Mouse (Mus musculus) forebrain, embryonic 12.5 days (tissue): Measurements from ENCODE around the gene Myo1a. TPM values are rescaled to one million over a fixed set of nuclear protein-coding genes. Genes with fewer than 3 reads are reported as not detected.
A peak's percentile ranks its signal among the peaks of the same experiment; 100 is the strongest.
"Not testable (repeated sequence)": the region's sequence is repeated elsewhere in the genome, so short reads cannot be mapped to it uniquely, and the experiment has no call there.

Experiments used
- ATAC-seq: fragments of 200-750 bp; cut with Nextera tagmentation; 2 replicates; pipeline ENCODE4 v1.8.0; 2017; ENCODE audit warnings: moderate TSS enrichment; ENCODE audit not compliant: low FRiP score
- H3K27ac ChIP-seq: fragments of 300-500 bp; sonication (generic); 2 replicates; pipeline ENCODE4 v1.5.1; 2016; ENCODE audit warnings: mild to moderate bottlenecking
- H3K27me3 ChIP-seq: fragments of 300-500 bp; sonication (generic); 2 replicates; pipeline ENCODE4 v1.6.1; 2016; ENCODE audit warnings: mild to moderate bottlenecking
- H3K36me3 ChIP-seq: fragments of 300-500 bp; sonication (generic); replicated peaks from 2 replicates; pipeline ENCODE4 v1.6.1; 2016; ENCODE audit warnings: mild to moderate bottlenecking
- H3K4me1 ChIP-seq: fragments of 300-500 bp; sonication (generic); 2 replicates; pipeline ENCODE4 v1.6.1; 2016
- H3K4me2 ChIP-seq: fragments of 300-500 bp; sonication (generic); 2 replicates; pipeline ENCODE4 v1.6.1; 2016; ENCODE audit warnings: mild to moderate bottlenecking, moderate library complexity
- H3K4me3 ChIP-seq: fragments of 300-500 bp; sonication (generic); replicated peaks from 2 replicates; pipeline ENCODE4 v1.5.1; 2016; ENCODE audit warnings: mild to moderate bottlenecking
- H3K9ac ChIP-seq: fragments of 300-500 bp; sonication (generic); 2 replicates; pipeline ENCODE4 v1.6.1; 2016; ENCODE audit warnings: mild to moderate bottlenecking
- H3K9me3 ChIP-seq: fragments of 300-500 bp; sonication (generic); 2 replicates; pipeline ENCODE4 v1.6.1; 2016
- WGBS: fragments of 180-500 bp; shearing (Covaris S2); methylation state at CpG from one replicate; pipeline ENCODE4 v1.1.7; 2016; 5-methylcytosine and 5-hydroxymethylcytosine counted together
- polyA plus RNA-seq: library from polyadenylated mRNA; unstranded; fragments of >200 nt; fragmentation: Nextera tagmentation; extraction: Ambion mirVana; gene quantifications from 2 replicates; pipeline ENCODE4 v1.2.1, GENCODE M21; 2016

The Myo1a gene
- 0.50 and 0.59 TPM in 2 replicates for polyA plus RNA-seq

GRCm38 (mm10) chr10:127704766-127705220 is at the start of gene Myo1a:
Gene Myo1a, plus strand, starts transcription at chr10:127705170.
- WGBS, result 79% methylated on average over 2 of the region's 2 CpGs

DNA sequence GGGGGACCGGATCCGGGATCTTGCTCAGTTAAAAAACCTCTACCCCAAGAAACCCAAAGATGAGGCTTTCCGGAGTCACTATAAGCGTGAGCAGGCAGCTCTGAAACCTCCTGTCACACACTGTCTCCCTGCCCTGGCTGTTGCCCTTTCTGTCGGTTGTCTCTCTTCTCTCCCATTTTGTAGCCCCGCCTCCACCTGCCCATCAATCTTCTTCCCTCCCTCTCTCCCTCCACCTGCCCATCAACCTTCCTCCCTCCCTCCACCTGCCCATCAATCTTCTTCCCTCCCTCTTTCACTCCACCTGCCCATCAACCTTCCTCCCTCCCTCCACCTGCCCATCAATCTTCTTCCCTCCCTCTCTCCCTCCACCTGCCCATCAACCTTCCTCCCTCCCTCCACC is 47.4 kb upstream of the Myo1a start:
- peaks cover 16% of the 10 kb centered on the region for H3K4me1 ChIP-seq
- not testable (repeated sequence) for H3K9ac ChIP-seq, H3K4me3 ChIP-seq, H3K27ac ChIP-seq, H3K9me3 ChIP-seq, H3K36me3 ChIP-seq, H3K4me2 ChIP-seq, ATAC-seq
- H3K27me3 ChIP-seq, result peaks cover 43% of the 10 kb centered on the region
- WGBS, result 50% methylated on average over 6 of the region's 6 CpGs

More at GRCm38 (mm10) chr10:127704766-127705220, at the start of gene Myo1a:
- no peaks in the 10 kb centered on the region for H3K4me1 ChIP-seq
- H3K27me3 ChIP-seq, result no peaks in the 10 kb centered on the region
- H3K27ac ChIP-seq, result no peak within 1 kb of the TSS
- H3K9me3 ChIP-seq, result no peaks in the 10 kb centered on the region
- H3K4me2 ChIP-seq, result no peak within 1 kb of the TSS
- no peak within 1 kb of the TSS for H3K9ac ChIP-seq
- no peak for ATAC-seq
- H3K4me3 ChIP-seq, result no peak within 1 kb of the TSS
- H3K36me3 ChIP-seq, result 0 out of 2 replicates have a peak, but pooled peaks cover 4% of the 10 kb centered on the region

GRCm38 (mm10) chr10:127658076-127658475 is 46.9 kb upstream of the Myo1a start:
- no peak overlapping the region for H3K4me3 ChIP-seq
- 14% methylated on average over 6 of the region's 6 CpGs for WGBS
- peaks cover 48% of the 10 kb centered on the region for H3K27me3 ChIP-seq
- H3K9me3 ChIP-seq, result no peaks in the 10 kb centered on the region
- H3K4me2 ChIP-seq, result no peak overlapping the region
- ATAC-seq, result no peak
- H3K27ac ChIP-seq, result no peak overlapping the region
- H3K36me3 ChIP-seq, result no peaks in the 10 kb centered on the region
- H3K4me1 ChIP-seq, result peaks cover 19% of the 10 kb centered on the region
- H3K9ac ChIP-seq, result no peak overlapping the region

- WGBS, result 45% methylated on average over 1 of the region's 1 CpGs
- no peak for ATAC-seq
- H3K4me3 ChIP-seq, result no peak overlapping the region
- H3K36me3 ChIP-seq, result no peaks in the 10 kb centered on the region
- no peak overlapping the region for H3K4me2 ChIP-seq
- H3K27me3 ChIP-seq, result peaks cover 63% of the 10 kb centered on the region
- peaks cover 26% of the 10 kb centered on the region for H3K4me1 ChIP-seq
- H3K9ac ChIP-seq, result no peak overlapping the region
- no peak overlapping the region for H3K27ac ChIP-seq
- H3K9me3 ChIP-seq, result no peaks in the 10 kb centered on the region
Measured at GRCm38 (mm10) chr10:127659551-127659950, 45.4 kb upstream of the Myo1a start.

GRCm38 (mm10) chr10:127661291-127661914 is 43.6 kb upstream of the Myo1a start:
- Histone ChIP-seq H3K27ac (no peak overlapping the region), H3K27me3 (peaks cover 81% of the 10 kb centered on the region), H3K4me1 (peaks cover 44% of the 10 kb centered on the region), H3K4me3 (0 out of 2 replicates have a peak overlapping the region, but pooled peaks have one; percentile 8), H3K36me3 (no peaks in the 10 kb centered on the region), H3K9me3 (no peaks in the 10 kb centered on the region), H3K4me2 (peak overlapping the region; percentile 31; the same call in 1 of the 2 replicates), H3K9ac (no peak overlapping the region)
- ATAC-seq, result no peak
- WGBS, result 15% methylated on average over 14 of the region's 14 CpGs

DNA sequence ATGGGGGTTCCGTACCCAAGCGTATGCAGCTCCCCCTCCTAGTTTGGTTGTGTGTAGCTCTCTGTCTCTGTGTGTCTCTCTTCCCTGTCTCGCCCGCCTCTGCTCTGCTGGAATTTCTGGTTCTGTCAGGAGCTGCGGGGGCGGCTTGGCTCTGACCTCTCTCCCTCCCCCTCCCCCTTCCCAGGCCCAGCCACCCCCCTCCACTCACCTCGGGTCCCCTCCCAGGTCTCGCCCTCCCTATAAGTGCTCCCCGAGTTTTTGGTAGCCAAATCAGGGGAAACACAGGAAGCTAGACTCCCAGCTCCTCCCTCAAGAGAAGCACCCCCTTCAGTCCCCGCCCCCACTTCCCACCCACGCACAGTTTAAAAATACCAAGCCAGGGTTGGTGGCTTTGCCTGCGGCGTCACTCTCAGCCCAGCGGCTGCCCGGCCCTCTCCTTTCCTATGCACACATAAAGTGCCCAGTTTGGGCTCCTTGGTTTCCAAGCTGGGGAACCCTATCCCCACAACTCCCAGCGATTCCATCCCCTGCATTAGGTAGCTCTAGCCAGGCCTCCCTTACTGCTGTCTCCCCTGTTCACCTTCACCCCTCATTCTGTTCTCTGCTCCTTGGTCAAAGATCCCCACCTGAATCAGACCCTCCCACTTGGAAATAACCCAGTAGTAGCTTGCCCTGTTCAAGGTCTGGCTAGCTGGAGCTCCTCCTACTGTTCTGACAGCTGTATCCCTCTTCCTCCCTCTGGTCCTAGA is 42.9 kb upstream of the Myo1a start:
- H3K4me2 ChIP-seq, result peak overlapping the region; percentile 31
- H3K27me3 ChIP-seq, result peaks cover 86% of the 10 kb centered on the region
- no peaks in the 10 kb centered on the region for H3K36me3 ChIP-seq
- H3K4me3 ChIP-seq, result peak overlapping the region; percentile 8; the same call in 1 of the 2 replicates
- H3K9ac ChIP-seq, result peak overlapping the region; percentile 33; the same call in 1 of the 2 replicates
- H3K4me1 ChIP-seq, result peaks cover 51% of the 10 kb centered on the region
- no peaks in the 10 kb centered on the region for H3K9me3 ChIP-seq
- H3K27ac ChIP-seq, result no peak overlapping the region
- ATAC-seq, result no peak
- 6% methylated on average over 16 of the region's 16 CpGs for WGBS

DNA sequence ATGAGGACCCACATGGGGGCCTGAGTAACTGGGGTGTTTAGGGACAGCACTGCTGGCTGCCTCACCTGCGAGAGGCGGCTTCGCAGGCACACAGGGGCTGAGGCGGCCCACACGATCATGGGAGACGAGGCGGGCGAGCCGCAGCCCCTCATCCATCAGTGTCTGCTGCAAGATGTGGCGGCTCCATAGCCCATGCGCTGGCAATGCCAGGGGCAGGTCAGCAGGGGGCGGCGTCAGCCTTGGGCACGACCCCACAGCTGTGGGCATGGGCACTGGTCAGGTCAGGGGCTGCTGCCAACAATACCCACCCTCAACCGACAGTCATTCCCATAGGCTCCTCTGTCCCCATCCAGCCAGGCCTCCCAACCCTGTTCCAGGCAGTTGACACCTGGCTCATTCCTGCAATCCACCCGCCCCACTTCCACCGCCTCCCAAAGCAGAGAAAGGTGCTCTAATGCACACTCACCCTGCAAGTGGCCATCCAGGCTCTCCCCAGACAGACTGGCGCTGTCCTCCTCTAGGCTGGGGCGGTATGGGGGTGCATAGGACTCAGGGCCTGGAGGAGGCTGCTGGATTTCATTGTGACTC is 42.2 kb upstream of the Myo1a start:
- peaks cover 58% of the 10 kb centered on the region for H3K4me1 ChIP-seq
- H3K27me3 ChIP-seq, result peaks cover 90% of the 10 kb centered on the region
- peak overlapping the region; percentile 33; the same call in 1 of the 2 replicates for H3K9ac ChIP-seq
- H3K9me3 ChIP-seq, result no peaks in the 10 kb centered on the region
- H3K27ac ChIP-seq, result no peak overlapping the region
- 18% methylated on average over 19 of the region's 19 CpGs for WGBS
- no peak overlapping the region for H3K4me3 ChIP-seq
- ATAC-seq, result no peak
- peak overlapping the region; percentile 31 for H3K4me2 ChIP-seq
- H3K36me3 ChIP-seq, result no peaks in the 10 kb centered on the region

DNA sequence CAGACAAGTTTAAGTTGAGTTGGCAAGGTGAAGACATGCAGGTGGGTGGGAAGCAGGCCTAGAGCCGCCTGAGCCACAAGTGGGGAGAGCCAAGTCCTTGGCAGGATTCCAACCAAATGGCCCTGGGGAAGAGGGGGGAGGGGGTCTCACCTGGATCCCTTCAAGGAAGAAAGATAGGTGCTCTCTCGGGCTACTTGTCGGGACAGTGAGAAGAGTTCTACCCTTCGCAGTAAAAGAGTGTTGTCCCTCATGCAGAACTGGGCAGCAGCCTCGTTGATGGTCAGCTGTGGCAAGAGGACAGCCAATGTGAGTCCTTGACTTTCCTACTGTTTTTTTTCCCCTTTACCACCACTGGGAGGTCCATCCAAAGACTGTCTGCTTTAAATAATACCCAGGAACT is 41.4 kb upstream of the Myo1a start:
- Histone ChIP-seq H3K4me3 (no peak overlapping the region), H3K27ac (no peak overlapping the region), H3K9ac (no peak overlapping the region), H3K4me2 (no peak overlapping the region), H3K27me3 (peaks cover 93% of the 10 kb centered on the region), H3K4me1 (peaks cover 66% of the 10 kb centered on the region), H3K36me3 (no peaks in the 10 kb centered on the region), H3K9me3 (no peaks in the 10 kb centered on the region)
- ATAC-seq, result no peak
- WGBS, result 21% methylated on average over 5 of the region's 5 CpGs

GRCm38 (mm10) chr10:127664166-127664565 is 40.8 kb upstream of the Myo1a start:
- Histone ChIP-seq H3K4me1 (peaks cover 72% of the 10 kb centered on the region), H3K4me2 (peak overlapping the region; percentile 97; the same call in 1 of the 2 replicates), H3K9me3 (no peaks in the 10 kb centered on the region), H3K9ac (no peak overlapping the region), H3K36me3 (no peaks in the 10 kb centered on the region), H3K4me3 (no peak overlapping the region), H3K27me3 (peaks cover 99% of the 10 kb centered on the region), H3K27ac (no peak overlapping the region)
- WGBS, result 11% methylated on average over 16 of the region's 16 CpGs
- no peak for ATAC-seq

DNA sequence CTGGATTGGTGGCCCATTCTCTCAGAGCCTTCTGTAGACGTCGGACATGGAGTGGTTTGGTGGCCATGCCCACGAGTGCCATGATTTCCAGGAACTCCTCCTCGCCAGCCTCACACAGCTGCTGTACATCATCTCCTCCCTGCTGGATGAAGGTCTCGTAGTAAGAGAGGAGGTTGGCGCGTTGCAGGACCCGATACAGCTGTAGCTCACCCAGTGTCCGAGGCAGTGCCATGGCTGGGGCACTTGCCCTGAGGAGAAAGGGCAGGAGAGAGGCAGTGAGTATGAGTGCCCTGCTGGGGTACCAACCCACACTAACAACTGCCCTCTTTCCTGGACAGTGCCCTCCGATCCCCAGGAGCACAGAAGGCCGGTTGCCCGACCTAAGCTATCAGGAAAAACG is 40.1 kb upstream of the Myo1a start:
- Histone ChIP-seq H3K9ac (no peak overlapping the region), H3K36me3 (no peaks in the 10 kb centered on the region), H3K27ac (no peak overlapping the region), H3K4me3 (no peak overlapping the region), H3K27me3 (peaks cover 99% of the 10 kb centered on the region), H3K4me2 (peak overlapping the region; percentile 97), H3K4me1 (peaks cover 73% of the 10 kb centered on the region), H3K9me3 (no peaks in the 10 kb centered on the region)
- WGBS, result 12% methylated on average over 13 of the region's 13 CpGs
- no peak for ATAC-seq

DNA sequence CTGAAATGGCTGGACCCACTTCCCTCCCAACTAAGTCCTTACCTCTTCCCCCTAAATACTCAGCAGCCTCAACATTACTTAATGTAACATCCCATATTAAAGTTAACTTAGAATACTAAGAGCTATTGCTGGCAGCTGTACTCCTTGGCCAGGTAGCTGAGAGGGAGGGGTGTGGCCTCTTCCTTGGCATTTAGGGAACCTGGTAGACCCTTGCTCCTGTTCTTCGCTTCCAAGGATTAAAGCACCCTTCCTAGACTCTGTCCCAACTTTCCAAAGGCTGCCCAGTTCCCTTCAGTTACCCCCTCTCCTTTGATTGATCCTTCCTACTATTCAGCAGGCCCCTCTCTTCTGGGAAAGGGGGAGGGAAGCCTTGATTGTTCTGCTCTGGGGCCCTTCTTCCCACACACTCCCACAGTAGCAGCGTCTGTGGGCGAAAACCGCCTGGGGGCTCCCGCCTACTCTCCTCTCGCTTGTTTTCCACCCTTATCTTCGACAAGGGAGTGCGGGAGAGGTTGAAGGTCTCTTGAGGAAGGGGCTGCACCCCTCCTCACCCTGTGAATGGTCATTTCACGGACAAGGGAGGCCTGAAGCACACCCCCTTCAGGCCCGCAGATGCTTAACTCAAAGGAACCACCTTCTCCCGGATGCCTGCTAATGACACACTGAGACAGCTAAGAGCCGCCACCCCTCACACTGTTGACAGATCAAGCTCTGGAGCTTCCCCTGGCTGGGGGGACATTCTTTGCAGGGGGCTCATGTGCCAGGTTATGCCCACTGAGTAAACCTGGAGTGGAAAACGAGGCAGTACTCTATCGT is 39.4 kb upstream of the Myo1a start:
- peaks cover 73% of the 10 kb centered on the region for H3K4me1 ChIP-seq
- no peak for ATAC-seq
- peak overlapping the region; percentile 70 for H3K9ac ChIP-seq
- H3K27ac ChIP-seq, result 0 out of 2 replicates have a peak overlapping the region, but pooled peaks have one; percentile 56
- H3K9me3 ChIP-seq, result no peaks in the 10 kb centered on the region
- H3K4me2 ChIP-seq, result peak overlapping the region; percentile 97
- peak overlapping the region; percentile 57 for H3K4me3 ChIP-seq
- H3K36me3 ChIP-seq, result no peaks in the 10 kb centered on the region
- H3K27me3 ChIP-seq, result peaks cover 93% of the 10 kb centered on the region
- WGBS, result 1% methylated on average over 14 of the region's 14 CpGs
